Mouse (Mus musculus): ENCODE measurements around the gene Il1r2.

DNA sequence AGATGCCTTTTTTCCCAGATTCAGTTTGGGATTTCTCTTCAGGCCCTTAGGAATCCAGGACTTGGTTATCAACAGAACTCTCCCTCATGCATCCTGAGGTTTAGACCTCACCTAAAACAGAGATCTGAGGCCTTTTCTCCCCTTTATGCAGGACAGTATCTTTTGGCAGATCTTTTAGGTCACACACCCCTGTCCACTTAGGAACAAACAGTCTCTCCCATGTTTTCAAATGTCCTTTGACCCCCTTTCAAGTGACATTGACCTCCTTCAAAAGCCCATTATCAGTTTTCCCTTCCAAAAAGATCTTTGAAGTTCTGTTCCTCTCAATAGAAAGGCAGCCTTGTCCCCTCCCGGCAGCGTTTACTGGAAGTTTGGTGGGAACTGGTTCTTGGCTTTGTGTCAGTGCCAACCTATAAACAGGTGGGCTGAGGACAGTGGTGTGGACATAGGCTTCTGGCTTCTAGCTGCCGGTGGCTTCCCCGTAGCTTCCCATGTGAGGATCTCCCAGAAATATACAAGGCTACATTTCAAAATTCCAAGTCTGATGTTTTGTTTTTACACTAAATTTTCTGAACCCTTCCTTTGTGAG is 89.5 kb downstream of the Il1r2 start:
- TF ChIP-seq EP300 (IDR thresholded peaks at IDR 0.05): no peak
- no peak for TF ChIP-seq CTCF (IDR thresholded peaks at IDR 0.05)
